Mouse (Mus musculus): ENCODE measurements around the gene Gm13128. TPM values are rescaled to one million over a fixed set of nuclear protein-coding genes. Genes with fewer than 3 reads are reported as not detected.
"Not testable (repeated sequence)": the region's sequence is repeated elsewhere in the genome, so short reads cannot be mapped to it uniquely, and the experiment has no call there.

The Gm13128 gene
- total RNA-seq (2021), result not detected

GRCm38 (mm10) chr4:144329949-144330348 lies at the start of gene Gm13128:
Gene Gm13128 (plus strand): TSS chr4:144330249.
- not testable (repeated sequence) for DNase-seq

- DNase-seq, result not testable (repeated sequence)
These were observed 49.7 kb upstream of the Gm13128 start, which contains the start of gene Pramel5 for GRCm38 (mm10) chr4:144280388-144280787. Gene Pramel5 (minus strand): TSS chr4:144280488.

- DNase-seq, result not testable (repeated sequence)
These were observed 30.6 kb upstream of the Gm13128 start for GRCm38 (mm10) chr4:144299414-144299813.

GRCm38 (mm10) chr4:144312666-144313460 lies 17.2 kb upstream of the Gm13128 start:
- not testable (repeated sequence) for DNase-seq

- DNase-seq, result not testable (repeated sequence)
These were observed 5.8 kb downstream of the Gm13128 start for GRCm38 (mm10) chr4:144335856-144336255.

- not testable (repeated sequence) for DNase-seq
These were observed 27.6 kb downstream of the Gm13128 start, which contains the start of gene Gm13119 for GRCm38 (mm10) chr4:144357642-144358041. Gene Gm13119 (plus strand): TSS chr4:144357942.

- no peak for DNase-seq
These were observed 47.9 kb downstream of the Gm13128 start, which contains the start of gene Pramef20 for GRCm38 (mm10) chr4:144377911-144378310. Gene Pramef20 (minus strand): TSS chr4:144377933.

Other genes starting within 250 kb of the Gm13128 start
- not detected for gene Gm13102, start 223.8 kb upstream of the Gm13128 start, total RNA-seq (2021)
- gene Oog3, start 167.6 kb upstream of the Gm13128 start, total RNA-seq (2021), result not detected
- gene Oog2, start 139.5 kb upstream of the Gm13128 start, total RNA-seq (2021), result not detected
- gene C87977, start 116.9 kb upstream of the Gm13128 start, total RNA-seq (2021), result not detected
- gene Pramel5, start 49.8 kb upstream of the Gm13128 start, total RNA-seq (2021), result not detected
- gene Gm13119, start 27.7 kb downstream of the Gm13128 start, total RNA-seq (2021), result not detected
- not detected for gene Pramef20, start 47.7 kb downstream of the Gm13128 start, total RNA-seq (2021)
- gene Pramef12, start 78.2 kb downstream of the Gm13128 start, total RNA-seq (2021), result not detected
- gene 1700012P22Rik, start 108.5 kb downstream of the Gm13128 start, total RNA-seq (2021), result not detected
- not detected for gene Gm9944, start 123.1 kb downstream of the Gm13128 start, total RNA-seq (2021)
- not detected for gene Aadacl3, start 133.5 kb downstream of the Gm13128 start, total RNA-seq (2021)
- not detected for gene 9430007A20Rik, start 189.6 kb downstream of the Gm13128 start, total RNA-seq (2021)
- gene Gm13124, start 234.9 kb downstream of the Gm13128 start, total RNA-seq (2021), result not detected